Mouse (Mus musculus) CH12.LX (cell line): Measurements from ENCODE around the gene Arpp19.

Experiments used
- CTCF ChIP-seq, 2 experiments: IDR thresholded peaks in 1 of 2; conservative IDR thresholded peaks in 1 of 2; 2 replicates each; pipeline ENCODE4 v1.5.1; 2011 to 2012; ENCODE audit warnings: low read depth in 2 of 2, low read length in 2 of 2, improper control_type of control experiment in 1 of 2, inconsistent platforms in 1 of 2, mild to moderate bottlenecking in 1 of 2, moderate library complexity in 1 of 2
- HCFC1 ChIP-seq: IDR thresholded peaks from 2 replicates; pipeline ENCODE4 v1.6.1; 2012; ENCODE audit warnings: low read depth, mild to moderate bottlenecking, inconsistent platforms, low read length, improper control_type of control experiment

DNA sequence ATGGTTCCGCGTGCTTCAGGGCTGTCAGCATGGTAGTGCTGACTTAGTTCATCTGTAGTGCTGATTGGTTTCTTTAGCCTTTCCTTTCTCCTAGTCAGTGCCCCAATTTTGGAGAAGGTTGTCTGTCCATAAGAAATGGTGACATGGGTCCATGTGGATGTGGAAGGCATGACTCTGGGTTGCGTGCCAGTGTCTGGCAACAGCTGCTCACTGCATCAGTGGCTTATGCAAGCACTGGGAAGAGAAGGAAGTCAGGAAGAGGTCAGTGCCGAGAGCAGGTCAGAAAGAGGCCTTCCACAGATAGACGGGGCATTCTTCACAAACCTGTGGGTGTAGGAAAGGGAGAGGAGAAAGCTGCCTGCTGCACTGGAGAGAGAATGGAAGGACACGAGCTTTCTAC lies 36.4 kb upstream of the Arpp19 start:
- TF ChIP-seq CTCF (conservative IDR thresholded peaks at IDR 0.05 in 1 of 2, IDR thresholded peaks at IDR 0.05 in 1 of 2; ENCODE audit: low read depth in 2 of 2, low read length in 2 of 2) (no peak), HCFC1 (no peak)
